8 mouse cellular contexts compared by ENCODE assay signal in the genomic region with DNA sequence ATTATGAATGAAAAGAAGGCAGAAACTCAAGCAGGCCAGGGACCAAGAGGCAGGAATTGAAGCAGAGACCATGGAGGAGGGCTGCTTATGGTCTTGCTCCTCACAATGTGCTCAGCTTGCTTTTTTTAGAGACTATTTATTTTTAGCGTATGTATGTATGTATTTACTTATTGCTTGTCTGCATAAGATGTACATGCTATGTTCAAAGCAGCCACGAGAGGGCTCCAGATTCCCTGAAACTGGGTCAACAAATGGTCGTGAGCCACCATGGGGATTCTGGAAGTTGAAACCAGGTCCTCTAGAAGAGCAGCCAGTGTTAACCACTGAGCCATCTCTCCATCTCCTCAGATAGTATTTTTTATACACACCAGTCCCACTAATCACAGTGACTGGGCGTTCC.
DNase-seq lines count a peak whose midpoint lies in the region; ATAC-seq and TF ChIP-seq lines count a peak whose summit lies in the region.
"Not testable (repeated sequence)": the region's sequence is repeated elsewhere in the genome, so short reads cannot be mapped to it uniquely, and the experiment has no call there.

No protein-coding gene starts in this region.

- intact Hi-C loops in left cerebral cortex, postnatal 25 days (cut with DNase I) = loop anchor here (5.0 kb wide), 1 partner anchor 192 kb away; no protein-coding TSS in a partner anchor

- peak; percentile 64 for TF ChIP-seq CTCF in kidney, postnatal 0 days (IDR thresholded peaks at IDR 0.05; ENCODE audit: low read depth)

- peak; percentile 65 for DNase-seq in 416B (ENCODE audit: low read depth)
- DNase-seq in adrenal gland, postnatal 14 days = peak; percentile 86
- peak; percentile 61 for DNase-seq in embryo, embryonic 11 days
- DNase-seq in gastrocnemius, postnatal 4 days (ENCODE audit: low spot score in 2 of 2) = peak; percentile 49 to 72
- DNase-seq in kidney, postnatal 0 days (ENCODE audit: low spot score) = peak; percentile 66
- DNase-seq in left cerebral cortex, postnatal 25 days (ENCODE audit: low spot score in 2 of 2) = peak; percentile 84 to 90
- peak; percentile 50 to 66 for DNase-seq in natural killer cell, adult 2 months (ENCODE audit: low spot score in 2 of 2)
- DNase-seq in spleen, postnatal 36 days (ENCODE audit: low spot score in 2 of 2) = peak; percentile 49 to 61

- not testable (repeated sequence) for H3K36me3 ChIP-seq in kidney, postnatal 0 days (ENCODE audit: insufficient read depth, low read length)

- not testable (repeated sequence) for H3K27me3 ChIP-seq in kidney, postnatal 0 days (ENCODE audit: insufficient read depth, low read length)

- 25% methylated on average over 4 of the region's 4 CpGs for WGBS in kidney, postnatal 0 days

- H3K9ac ChIP-seq in kidney, postnatal 0 days (ENCODE audit: low read depth, low read length) = not testable (repeated sequence)

- H3K4me1 ChIP-seq in kidney, postnatal 0 days (replicated peaks; ENCODE audit: insufficient read depth, low read length) = not testable (repeated sequence)

- H3K4me2 ChIP-seq in kidney, postnatal 0 days (ENCODE audit: low read length) = not testable (repeated sequence)

- H3K27ac ChIP-seq in kidney, postnatal 0 days = not testable (repeated sequence)

- ATAC-seq in kidney, postnatal 0 days (replicated peaks; ENCODE audit: low FRiP score, low read depth) = not testable (repeated sequence)

- H3K9me3 ChIP-seq in kidney, postnatal 0 days (replicated peaks; ENCODE audit: low read length) = not testable (repeated sequence)

- not testable (repeated sequence) for H3K4me3 ChIP-seq in kidney, postnatal 0 days (replicated peaks; ENCODE audit: low read depth, low read length)
